Mouse (Mus musculus): Measurements from ENCODE around the gene Ercc4.

- no peak for TF ChIP-seq E2F4 (IDR thresholded peaks at IDR 0.05; ENCODE audit: borderline replicate concordance, low read depth, low read length)
- TF ChIP-seq POLR2A (IDR thresholded peaks at IDR 0.05; ENCODE audit: control insufficient read depth in 1 of 2, insufficient read depth in 1 of 2, low read depth in 1 of 2, low read length in 2 of 2, poor library complexity in 1 of 2): no peak
- TF ChIP-seq GATA1 (IDR thresholded peaks at IDR 0.05; ENCODE audit: low read depth, low read length): no peak
- TF ChIP-seq CTCF (IDR thresholded peaks at IDR 0.05 in 2 of 3, conservative IDR thresholded peaks at IDR 0.05 in 1 of 3; ENCODE audit: control insufficient read depth in 1 of 3, insufficient read depth in 1 of 3, low read depth in 2 of 3, low read length in 3 of 3, poor library complexity in 1 of 3, severe bottlenecking in 1 of 3): no peak
- TF ChIP-seq SIN3A (IDR thresholded peaks at IDR 0.05; ENCODE audit: low read length): no peak
- TF ChIP-seq CHD2 (IDR thresholded peaks at IDR 0.05; ENCODE audit: low read length): no peak
- no peak for TF ChIP-seq USF1 (IDR thresholded peaks at IDR 0.05; ENCODE audit: low read depth, low read length)
- TF ChIP-seq RCOR1 (IDR thresholded peaks at IDR 0.05; ENCODE audit: low read depth, low read length): no peak
- no peak for TF ChIP-seq TBP (IDR thresholded peaks at IDR 0.05; ENCODE audit: low read depth, low read length)
These were observed 41.3 kb downstream of the Ercc4 start for GRCm38 (mm10) chr16:13150790-13151189.

Measured in MEL (cell line).